Mouse (Mus musculus) neural tube, postnatal 0 days (tissue): ENCODE data around the gene Bmyc. TPM values are rescaled to one million over a fixed set of nuclear protein-coding genes. Genes with fewer than 3 reads are reported as not detected.

Experiments used
- polyA plus RNA-seq: library from polyadenylated mRNA; unstranded; fragments of >200 nt; fragmentation: Nextera tagmentation; extraction: Ambion mirVana; gene quantifications from 2 replicates; pipeline ENCODE4 v1.2.1, GENCODE M21; 2015

Gene Bmyc
- polyA plus RNA-seq: 259 and 263 TPM in 2 replicates

DNA sequence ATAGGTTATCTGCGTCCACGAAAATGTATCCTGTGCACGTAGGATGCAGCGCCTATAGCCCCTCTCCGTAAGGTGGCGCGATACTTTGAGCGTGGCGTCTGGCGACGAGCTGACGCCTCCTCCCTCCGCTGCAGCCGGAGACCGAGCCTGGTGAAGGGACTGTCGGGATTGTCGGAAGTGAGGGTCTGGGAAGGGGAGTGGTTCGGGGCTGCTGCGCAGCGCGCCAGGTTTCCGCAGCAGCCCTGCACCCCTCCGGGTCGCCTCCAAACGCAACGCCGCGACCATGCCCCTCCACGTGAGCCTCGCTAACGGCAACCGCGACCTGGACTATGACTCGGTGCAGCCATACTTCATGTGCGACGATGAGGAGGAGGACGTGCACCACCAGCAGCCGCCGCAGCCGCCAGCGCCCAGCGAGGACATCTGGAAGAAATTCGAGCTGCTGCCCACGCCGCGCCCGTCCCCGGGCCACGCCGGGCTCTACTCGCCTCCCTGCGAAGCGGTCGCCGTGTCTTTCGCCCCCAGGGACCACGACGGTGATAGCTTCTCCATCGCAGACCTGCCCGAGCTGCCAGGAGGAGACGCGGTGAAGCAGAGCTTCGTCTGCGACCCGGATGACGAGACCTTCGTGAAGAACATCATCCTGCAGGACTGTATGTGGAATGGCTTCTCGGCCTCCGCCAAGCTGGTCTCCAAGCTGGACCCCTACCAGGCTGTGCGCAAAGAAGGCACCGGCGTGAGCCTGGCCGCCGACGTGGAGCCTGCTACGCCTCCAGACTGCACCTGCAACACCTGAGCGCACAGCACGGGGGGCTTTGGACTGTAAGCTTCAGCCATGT is at the start of gene Bmyc:
Bmyc (plus strand) TSS at position 97 of the 839 bp plus-strand sequence.

DNA sequence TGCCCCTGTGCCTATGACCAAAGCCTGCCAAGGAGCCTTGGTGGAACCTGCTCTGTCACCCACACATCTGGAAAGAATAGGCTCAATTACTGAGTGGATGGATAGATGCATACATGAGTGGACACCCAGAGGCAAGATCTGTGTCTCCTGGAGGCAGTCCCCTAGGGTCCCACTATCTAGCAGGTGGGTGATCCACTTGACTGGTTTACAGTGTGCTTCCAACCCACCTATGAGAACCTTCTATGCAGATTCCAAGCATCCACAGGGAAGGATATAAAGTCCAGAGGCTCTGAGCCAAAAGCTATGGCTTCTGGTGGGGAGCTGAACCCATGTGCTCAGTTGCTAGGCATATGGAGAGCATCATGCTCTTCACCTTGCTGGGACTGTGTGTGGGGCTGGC is 48.9 kb upstream of the Bmyc start, which contains the start of gene Lcn5:
Lcn5 (plus strand) TSS at position 301 of the 400 bp plus-strand sequence.

DNA sequence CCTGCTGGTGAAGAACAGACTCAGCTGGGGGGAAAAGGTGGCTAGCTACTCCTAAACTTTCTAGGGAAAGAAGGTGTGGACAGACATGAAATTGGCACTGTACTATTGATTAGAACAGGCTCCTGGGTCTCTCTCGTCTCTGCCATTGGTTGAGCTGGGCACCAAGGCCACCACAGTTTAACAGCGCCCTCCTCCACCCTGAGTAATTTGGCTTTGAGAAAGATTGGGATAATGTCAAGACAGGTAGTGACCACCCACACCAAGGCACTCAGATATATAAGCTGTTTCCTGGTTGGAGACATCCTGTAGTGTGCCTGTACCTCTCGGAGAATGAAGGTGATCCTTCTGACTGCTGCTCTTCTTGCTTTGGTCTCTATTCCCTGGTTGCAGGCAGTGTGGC is 30.1 kb upstream of the Bmyc start, which contains the start of gene Lcn6:
Lcn6 (plus strand) TSS at position 301 of the 400 bp plus-strand sequence.

DNA sequence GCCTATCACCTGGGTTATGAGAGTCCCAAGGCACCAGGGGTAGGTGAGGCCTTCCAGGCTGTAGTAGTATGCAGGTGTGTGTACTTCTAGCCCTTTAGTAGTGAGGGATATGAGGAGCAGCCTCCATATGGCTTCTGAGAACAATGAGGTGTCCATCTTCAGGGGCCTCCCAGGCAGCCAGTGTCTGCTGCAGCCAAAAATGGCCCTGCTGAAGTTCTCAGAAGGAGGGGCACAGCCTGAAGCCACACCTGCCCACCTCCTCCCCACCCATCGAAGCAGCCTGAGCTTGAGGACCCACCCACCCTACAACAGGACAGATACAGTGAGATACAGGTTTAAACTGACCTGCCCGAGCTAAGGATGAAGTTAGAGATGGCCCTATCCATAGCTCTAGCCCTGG is 24.1 kb upstream of the Bmyc start, which contains the start of gene Lcn10:
Lcn10 (plus strand) TSS at position 301 of the 400 bp plus-strand sequence.

DNA sequence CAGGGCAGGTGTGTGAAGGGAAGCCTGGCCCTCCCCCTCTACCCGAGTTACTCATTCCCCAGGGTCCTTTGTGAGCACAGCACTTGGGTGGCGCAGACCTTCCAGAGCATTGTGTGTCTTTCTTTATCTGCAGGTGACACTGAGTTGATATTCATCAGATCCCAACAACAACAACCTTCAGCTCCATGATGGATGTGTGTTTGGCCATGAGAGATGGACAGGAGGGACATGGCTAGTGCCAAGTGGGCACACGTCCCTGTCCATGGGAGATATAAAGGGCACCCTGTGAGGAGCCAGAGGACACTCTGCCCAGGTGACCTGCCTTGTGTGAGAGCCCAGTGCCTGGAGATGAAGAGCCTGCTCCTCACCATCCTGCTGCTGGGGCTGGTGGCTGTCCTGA is 6.8 kb upstream of the Bmyc start, which contains the start of gene Obp2a:
Obp2a (plus strand) TSS at position 301 of the 400 bp plus-strand sequence.

DNA sequence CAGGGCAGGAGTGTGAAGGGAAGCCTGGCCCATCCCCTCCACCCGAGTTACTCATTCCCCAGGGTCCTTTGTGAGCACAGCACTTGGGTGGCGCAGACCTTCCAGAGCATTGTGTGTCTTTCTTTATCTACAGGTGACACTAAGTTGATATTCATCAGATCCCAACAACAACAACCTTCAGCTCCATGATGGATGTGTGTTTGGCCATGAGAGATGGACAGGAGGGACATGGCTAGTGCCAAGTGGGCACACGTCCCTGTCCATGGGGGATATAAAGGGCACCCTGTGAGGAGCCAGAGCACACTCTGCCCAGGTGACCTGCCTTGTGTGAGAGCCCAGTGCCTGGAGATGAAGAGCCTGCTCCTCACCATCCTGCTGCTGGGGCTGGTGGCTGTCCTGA is 30.2 kb downstream of the Bmyc start, which contains the start of gene Obp2b:
Obp2b (plus strand) TSS at position 301 of the 400 bp plus-strand sequence.

Other genes with a start within 250 kb of the Bmyc start
- 1.3 and 1.8 TPM in 2 replicates for gene Clic3, start 249.9 kb upstream of the Bmyc start, polyA plus RNA-seq
- 131 and 140 TPM in 2 replicates for gene Paxx, start 245.6 kb upstream of the Bmyc start, polyA plus RNA-seq
- 1,109 and 2,669 TPM in 2 replicates for gene Ptgds, start 236.7 kb upstream of the Bmyc start, polyA plus RNA-seq
- gene Lcn12, start 212.8 kb upstream of the Bmyc start, polyA plus RNA-seq: not detected in 2 replicates
- 103 and 115 TPM in 2 replicates for gene Fbxw5, start 206.0 kb upstream of the Bmyc start, polyA plus RNA-seq
- gene C8g, start 205.0 kb upstream of the Bmyc start, polyA plus RNA-seq: 6.2 TPM in 2 replicates
- 11.9 and 12.1 TPM in 2 replicates for gene Traf2, start 159.8 kb upstream of the Bmyc start, polyA plus RNA-seq
- gene Edf1, start 148.9 kb upstream of the Bmyc start, polyA plus RNA-seq: 403 and 421 TPM in 2 replicates
- 1.0 and 3.1 TPM in 2 replicates for gene Mamdc4, start 131.9 kb upstream of the Bmyc start, polyA plus RNA-seq
- gene Phpt1, start 131.5 kb upstream of the Bmyc start, polyA plus RNA-seq: 251 and 258 TPM in 2 replicates
- 20.4 and 21.5 TPM in 2 replicates for gene Ajm1, start 125.0 kb upstream of the Bmyc start, polyA plus RNA-seq
- 56.5 and 61.3 TPM in 2 replicates for gene Rabl6, start 98.2 kb upstream of the Bmyc start, polyA plus RNA-seq
- gene Ccdc183, start 89.1 kb upstream of the Bmyc start, polyA plus RNA-seq: 0.45 and 0.50 TPM in 2 replicates
- 63.4 and 65.7 TPM in 2 replicates for gene Tmem141, start 84.7 kb upstream of the Bmyc start, polyA plus RNA-seq
- 13.4 and 13.6 TPM in 2 replicates for gene Fcna, start 78.7 kb upstream of the Bmyc start, polyA plus RNA-seq
- not detected in 2 replicates for gene Lcn8, start 53.6 kb upstream of the Bmyc start, polyA plus RNA-seq
- not detected in 2 replicates for gene Lcn5, start 48.8 kb upstream of the Bmyc start, polyA plus RNA-seq
- not detected in 2 replicates for gene Lcn6, start 30.0 kb upstream of the Bmyc start, polyA plus RNA-seq
- gene Lcn10, start 24.0 kb upstream of the Bmyc start, polyA plus RNA-seq: not detected in 2 replicates
- gene Obp2a, start 6.7 kb upstream of the Bmyc start, polyA plus RNA-seq: not detected in 2 replicates
- gene Obp2b, start 30.3 kb downstream of the Bmyc start, polyA plus RNA-seq: not detected in 2 replicates
- gene Lcn3, start 58.8 kb downstream of the Bmyc start, polyA plus RNA-seq: not detected in 2 replicates
- gene Lcn11, start 70.3 kb downstream of the Bmyc start, polyA plus RNA-seq: not detected in 2 replicates
- gene Gm13539, start 75.5 kb downstream of the Bmyc start, polyA plus RNA-seq: not detected in 2 replicates
- gene Glt6d1, start 109.1 kb downstream of the Bmyc start, polyA plus RNA-seq: not detected in 2 replicates
- gene Lcn9, start 116.4 kb downstream of the Bmyc start, polyA plus RNA-seq: not detected in 2 replicates
- gene Sohlh1, start 140.5 kb downstream of the Bmyc start, polyA plus RNA-seq: not detected in 2 replicates
- gene Kcnt1, start 157.0 kb downstream of the Bmyc start, polyA plus RNA-seq: 32.2 and 34.0 TPM in 2 replicates